Mouse (Mus musculus): ENCODE measurements around the gene Prkce.

- TF ChIP-seq CTCF (IDR thresholded peaks at IDR 0.05; ENCODE audit: borderline replicate concordance, insufficient read depth, low read length) (no peak), POLR2A (IDR thresholded peaks at IDR 0.05; ENCODE audit: low read depth, low read length) (no peak)
These were observed 64.2 kb downstream of the Prkce start for GRCm38 (mm10) chr17:86231741-86232179.
